Mouse (Mus musculus) thymus, adult 2 months (tissue): ENCODE data around the gene Prim2.

Experiments used
- CTCF ChIP-seq: fragments of 200-500 bp; IDR thresholded peaks from 2 replicates; pipeline ENCODE4 v1.5.1; 2012; ENCODE audit warnings: mild to moderate bottlenecking, control low read depth, low read length, moderate library complexity, borderline replicate concordance; ENCODE audit not compliant: control insufficient read depth, poor library complexity, insufficient read depth; ENCODE audit errors: extremely low read depth
- POLR2A ChIP-seq: fragments of 200-500 bp; IDR thresholded peaks from 2 replicates; pipeline ENCODE4 v1.6.1; 2012; ENCODE audit warnings: mild to moderate bottlenecking, low read length, control low read depth, moderate library complexity; ENCODE audit not compliant: control insufficient read depth, poor library complexity, insufficient read depth; ENCODE audit errors: extremely low read depth

GRCm38 (mm10) chr1:33620091-33620788, 49.4 kb downstream of the Prim2 start:
- TF ChIP-seq POLR2A: no peak
- TF ChIP-seq CTCF: no peak
